Mouse (Mus musculus): ENCODE data around the gene Prr11. TPM values are rescaled to one million over a fixed set of nuclear protein-coding genes. Genes with fewer than 3 reads are reported as not detected.
"Not testable (repeated sequence)": the region's sequence is repeated elsewhere in the genome, so short reads cannot be mapped to it uniquely, and the experiment has no call there.

Gene Prr11
- total RNA-seq, 2 experiments from 2014 or later: 95.3 to 169 TPM

- ATAC-seq (replicated peaks; ENCODE audit: low FRiP score, poor library complexity, severe bottlenecking): peak; percentile 65
Observed at GRCm38 (mm10) chr11:87056286-87056685, 52.2 kb downstream of the Prr11 start.

GRCm38 (mm10) chr11:87048900-87049299, 59.6 kb downstream of the Prr11 start:
- ATAC-seq (replicated peaks; ENCODE audit: low FRiP score, poor library complexity, severe bottlenecking): not testable (repeated sequence)

- ATAC-seq (replicated peaks; ENCODE audit: low FRiP score, poor library complexity, severe bottlenecking): no peak
Observed at GRCm38 (mm10) chr11:87046968-87047367, 61.5 kb downstream of the Prr11 start.

- 0 out of 2 replicates have a peak, but pooled peaks have one; percentile 22 for ATAC-seq (replicated peaks; ENCODE audit: low FRiP score, poor library complexity, severe bottlenecking)
Observed at GRCm38 (mm10) chr11:87043052-87043451, 65.5 kb downstream of the Prr11 start.

GRCm38 (mm10) chr11:87039307-87039963, 69.1 kb downstream of the Prr11 start:
- no peak for ATAC-seq (replicated peaks; ENCODE audit: low FRiP score, poor library complexity, severe bottlenecking)

Other genes with a start within 250 kb of the Prr11 start
- 0.36 and 2.9 TPM in 2 replicates for gene Ypel2, start 115.0 kb downstream of the Prr11 start, total RNA-seq (2015; ENCODE audit: low replicate concordance)
- gene Ypel2, start 115.0 kb downstream of the Prr11 start, total RNA-seq (2017; ENCODE audit: low replicate concordance): 0.13 and 1.5 TPM in 2 replicates
- gene Gdpd1, start 34.6 kb downstream of the Prr11 start, total RNA-seq (2015; ENCODE audit: low replicate concordance): 5.0 and 8.4 TPM in 2 replicates
- gene Gdpd1, start 34.6 kb downstream of the Prr11 start, total RNA-seq (2017; ENCODE audit: low replicate concordance): 3.3 and 5.7 TPM in 2 replicates
- 2.2 and 3.4 TPM in 2 replicates for gene Smg8, start 21.9 kb downstream of the Prr11 start, total RNA-seq (2015; ENCODE audit: low replicate concordance)
- gene Smg8, start 21.9 kb downstream of the Prr11 start, total RNA-seq (2017; ENCODE audit: low replicate concordance): 5.8 and 6.2 TPM in 2 replicates
- 148 and 181 TPM in 2 replicates for gene Ska2, start 526 bp upstream of the Prr11 start, total RNA-seq (2015; ENCODE audit: low replicate concordance)
- 114 and 145 TPM in 2 replicates for gene Ska2, start 526 bp upstream of the Prr11 start, total RNA-seq (2017; ENCODE audit: low replicate concordance)
- gene Trim37, start 18.4 kb upstream of the Prr11 start, total RNA-seq (2015; ENCODE audit: low replicate concordance): 25.6 and 28.5 TPM in 2 replicates
- gene Trim37, start 18.4 kb upstream of the Prr11 start, total RNA-seq (2017; ENCODE audit: low replicate concordance): 38.3 and 50.3 TPM in 2 replicates

Measured in erythroid progenitor cell, adult 5-6 weeks (primary cell).